Mouse (Mus musculus): Measurements from ENCODE around the gene Cdh4. TPM values are rescaled to one million over a fixed set of nuclear protein-coding genes. Genes with fewer than 3 reads are reported as not detected.
A peak's percentile ranks its signal among the peaks of the same experiment; 100 is the strongest.

The Cdh4 gene
- polyA plus RNA-seq, 1 experiment from 2014 or later, result 23.0 TPM

- Histone ChIP-seq H3K9me3 (ENCODE audit: low read length) (no peaks in the 10 kb centered on the region), H3K36me3 (ENCODE audit: insufficient read depth, low read length) (no peaks in the 10 kb centered on the region), H3K4me3 (ENCODE audit: low read length) (no peak overlapping the region), H3K9ac (replicated peaks; ENCODE audit: low read length) (no peak overlapping the region), H3K4me2 (replicated peaks; ENCODE audit: low read depth, low read length) (no peak overlapping the region), H3K27ac (ENCODE audit: low read length) (no peak overlapping the region), H3K27me3 (ENCODE audit: insufficient read depth, low read length) (no peaks in the 10 kb centered on the region), H3K4me1 (ENCODE audit: insufficient read depth, low read length) (no peaks in the 10 kb centered on the region)
- WGBS, result 90% methylated on average over 16 of the region's 16 CpGs
- ATAC-seq (ENCODE audit: low FRiP score, low TSS enrichment), result no peak
Observed at GRCm38 (mm10) chr2:179510439-179510838, 68.2 kb downstream of the Cdh4 start.

GRCm38 (mm10) chr2:179516559-179516958 is 74.3 kb downstream of the Cdh4 start:
- Histone ChIP-seq H3K9me3 (ENCODE audit: low read length) (peaks cover 5% of the 10 kb centered on the region; the same call in 1 of the 2 replicates), H3K4me2 (replicated peaks; ENCODE audit: low read depth, low read length) (no peak overlapping the region), H3K4me3 (ENCODE audit: low read length) (no peak overlapping the region), H3K27me3 (ENCODE audit: insufficient read depth, low read length) (no peaks in the 10 kb centered on the region), H3K9ac (replicated peaks; ENCODE audit: low read length) (no peak overlapping the region), H3K36me3 (ENCODE audit: insufficient read depth, low read length) (no peaks in the 10 kb centered on the region), H3K27ac (ENCODE audit: low read length) (no peak overlapping the region), H3K4me1 (ENCODE audit: insufficient read depth, low read length) (peaks cover 3% of the 10 kb centered on the region)
- ATAC-seq (ENCODE audit: low FRiP score, low TSS enrichment), result no peak
- 54% methylated on average over 9 of the region's 9 CpGs for WGBS

- Histone ChIP-seq H3K9ac (replicated peaks; ENCODE audit: low read length) (no peak overlapping the region), H3K9me3 (ENCODE audit: low read length) (peaks cover 5% of the 10 kb centered on the region; the same call in 1 of the 2 replicates), H3K36me3 (ENCODE audit: insufficient read depth, low read length) (no peaks in the 10 kb centered on the region), H3K4me2 (replicated peaks; ENCODE audit: low read depth, low read length) (no peak overlapping the region), H3K4me1 (ENCODE audit: insufficient read depth, low read length) (peaks cover 17% of the 10 kb centered on the region), H3K27ac (ENCODE audit: low read length) (no peak overlapping the region), H3K27me3 (ENCODE audit: insufficient read depth, low read length) (no peaks in the 10 kb centered on the region), H3K4me3 (ENCODE audit: low read length) (no peak overlapping the region)
- ATAC-seq (ENCODE audit: low FRiP score, low TSS enrichment), result no peak
- WGBS, result 31% methylated on average over 14 of the region's 14 CpGs
Observed at GRCm38 (mm10) chr2:179518456-179519032, 76.3 kb downstream of the Cdh4 start.

GRCm38 (mm10) chr2:179519161-179519560 is 76.9 kb downstream of the Cdh4 start:
- 91% methylated on average over 7 of the region's 7 CpGs for WGBS
- peaks cover 17% of the 10 kb centered on the region for H3K4me1 ChIP-seq (ENCODE audit: insufficient read depth, low read length)
- H3K27ac ChIP-seq (ENCODE audit: low read length), result no peak overlapping the region
- no peaks in the 10 kb centered on the region for H3K27me3 ChIP-seq (ENCODE audit: insufficient read depth, low read length)
- no peak overlapping the region for H3K4me3 ChIP-seq (ENCODE audit: low read length)
- no peaks in the 10 kb centered on the region for H3K36me3 ChIP-seq (ENCODE audit: insufficient read depth, low read length)
- H3K4me2 ChIP-seq (replicated peaks; ENCODE audit: low read depth, low read length), result no peak overlapping the region
- no peak for ATAC-seq (ENCODE audit: low FRiP score, low TSS enrichment)
- H3K9ac ChIP-seq (replicated peaks; ENCODE audit: low read length), result no peak overlapping the region
- peaks cover 5% of the 10 kb centered on the region; the same call in 1 of the 2 replicates for H3K9me3 ChIP-seq (ENCODE audit: low read length)

GRCm38 (mm10) chr2:179519931-179520330 is 77.7 kb downstream of the Cdh4 start:
- Histone ChIP-seq H3K36me3 (ENCODE audit: insufficient read depth, low read length) (no peaks in the 10 kb centered on the region), H3K4me2 (replicated peaks; ENCODE audit: low read depth, low read length) (no peak overlapping the region), H3K4me1 (ENCODE audit: insufficient read depth, low read length) (peaks cover 17% of the 10 kb centered on the region), H3K9me3 (ENCODE audit: low read length) (peaks cover 5% of the 10 kb centered on the region; the same call in 1 of the 2 replicates), H3K4me3 (ENCODE audit: low read length) (no peak overlapping the region), H3K9ac (replicated peaks; ENCODE audit: low read length) (no peak overlapping the region), H3K27me3 (ENCODE audit: insufficient read depth, low read length) (no peaks in the 10 kb centered on the region), H3K27ac (ENCODE audit: low read length) (no peak overlapping the region)
- WGBS, result 45% methylated on average over 7 of the region's 7 CpGs
- peak; percentile 55 for ATAC-seq (ENCODE audit: low FRiP score, low TSS enrichment)

GRCm38 (mm10) chr2:179520941-179521340 is 78.7 kb downstream of the Cdh4 start:
- H3K4me3 ChIP-seq (ENCODE audit: low read length), result no peak overlapping the region
- H3K9ac ChIP-seq (replicated peaks; ENCODE audit: low read length), result no peak overlapping the region
- H3K4me2 ChIP-seq (replicated peaks; ENCODE audit: low read depth, low read length), result no peak overlapping the region
- ATAC-seq (ENCODE audit: low FRiP score, low TSS enrichment), result no peak
- 0 out of 2 replicates have a peak, but pooled peaks cover under 1% of the 10 kb centered on the region for H3K9me3 ChIP-seq (ENCODE audit: low read length)
- no peaks in the 10 kb centered on the region for H3K36me3 ChIP-seq (ENCODE audit: insufficient read depth, low read length)
- peaks cover 17% of the 10 kb centered on the region for H3K4me1 ChIP-seq (ENCODE audit: insufficient read depth, low read length)
- H3K27me3 ChIP-seq (ENCODE audit: insufficient read depth, low read length), result no peaks in the 10 kb centered on the region
- H3K27ac ChIP-seq (ENCODE audit: low read length), result no peak overlapping the region
- 72% methylated on average over 6 of the region's 6 CpGs for WGBS

GRCm38 (mm10) chr2:179521444-179521843 is 79.2 kb downstream of the Cdh4 start:
- H3K27me3 ChIP-seq (ENCODE audit: insufficient read depth, low read length), result no peaks in the 10 kb centered on the region
- no peak overlapping the region for H3K9ac ChIP-seq (replicated peaks; ENCODE audit: low read length)
- H3K4me1 ChIP-seq (ENCODE audit: insufficient read depth, low read length), result peaks cover 18% of the 10 kb centered on the region
- H3K4me2 ChIP-seq (replicated peaks; ENCODE audit: low read depth, low read length), result no peak overlapping the region
- no peak overlapping the region for H3K4me3 ChIP-seq (ENCODE audit: low read length)
- 56% methylated on average over 5 of the region's 5 CpGs for WGBS
- H3K36me3 ChIP-seq (ENCODE audit: insufficient read depth, low read length), result no peaks in the 10 kb centered on the region
- no peaks in the 10 kb centered on the region for H3K9me3 ChIP-seq (ENCODE audit: low read length)
- H3K27ac ChIP-seq (ENCODE audit: low read length), result no peak overlapping the region
- no peak for ATAC-seq (ENCODE audit: low FRiP score, low TSS enrichment)

GRCm38 (mm10) chr2:179522141-179522540 is 79.9 kb downstream of the Cdh4 start:
- no peak for ATAC-seq (ENCODE audit: low FRiP score, low TSS enrichment)
- Histone ChIP-seq H3K4me1 (ENCODE audit: insufficient read depth, low read length) (peaks cover 20% of the 10 kb centered on the region), H3K4me2 (replicated peaks; ENCODE audit: low read depth, low read length) (no peak overlapping the region), H3K36me3 (ENCODE audit: insufficient read depth, low read length) (no peaks in the 10 kb centered on the region), H3K4me3 (ENCODE audit: low read length) (no peak overlapping the region), H3K27me3 (ENCODE audit: insufficient read depth, low read length) (no peaks in the 10 kb centered on the region), H3K9ac (replicated peaks; ENCODE audit: low read length) (no peak overlapping the region), H3K27ac (ENCODE audit: low read length) (no peak overlapping the region), H3K9me3 (ENCODE audit: low read length) (no peaks in the 10 kb centered on the region)
- WGBS, result 24% methylated on average over 8 of the region's 8 CpGs

- WGBS, result 74% methylated on average over 7 of the region's 7 CpGs
Observed at GRCm38 (mm10) chr2:179526976-179527375, 84.7 kb downstream of the Cdh4 start.

GRCm38 (mm10) chr2:179530436-179531040 is 88.3 kb downstream of the Cdh4 start:
- H3K4me1 ChIP-seq (ENCODE audit: insufficient read depth, low read length), result 0 out of 2 replicates have a peak, but pooled peaks cover 3% of the 10 kb centered on the region
- no peaks in the 10 kb centered on the region for H3K27me3 ChIP-seq (ENCODE audit: insufficient read depth, low read length)
- H3K27ac ChIP-seq (ENCODE audit: low read length), result no peak overlapping the region
- no peak overlapping the region for H3K9ac ChIP-seq (replicated peaks; ENCODE audit: low read length)
- H3K4me2 ChIP-seq (replicated peaks; ENCODE audit: low read depth, low read length), result no peak overlapping the region
- no peak overlapping the region for H3K4me3 ChIP-seq (ENCODE audit: low read length)
- no peaks in the 10 kb centered on the region for H3K9me3 ChIP-seq (ENCODE audit: low read length)
- no peaks in the 10 kb centered on the region for H3K36me3 ChIP-seq (ENCODE audit: insufficient read depth, low read length)
- ATAC-seq (ENCODE audit: low FRiP score, low TSS enrichment), result no peak
- 69% methylated on average over 7 of the region's 7 CpGs for WGBS

More at GRCm38 (mm10) chr2:179526976-179527375, 84.7 kb downstream of the Cdh4 start:
- H3K9me3 ChIP-seq (ENCODE audit: low read length), result no peaks in the 10 kb centered on the region
- H3K4me1 ChIP-seq (ENCODE audit: insufficient read depth, low read length), result peaks cover 13% of the 10 kb centered on the region
- H3K4me3 ChIP-seq (ENCODE audit: low read length), result no peak overlapping the region
- ATAC-seq (ENCODE audit: low FRiP score, low TSS enrichment), result no peak
- no peak overlapping the region for H3K27ac ChIP-seq (ENCODE audit: low read length)
- no peak overlapping the region for H3K9ac ChIP-seq (replicated peaks; ENCODE audit: low read length)
- no peaks in the 10 kb centered on the region for H3K36me3 ChIP-seq (ENCODE audit: insufficient read depth, low read length)
- no peaks in the 10 kb centered on the region for H3K27me3 ChIP-seq (ENCODE audit: insufficient read depth, low read length)
- H3K4me2 ChIP-seq (replicated peaks; ENCODE audit: low read depth, low read length), result no peak overlapping the region

Data from kidney, embryonic 16.5 days (tissue).